Mouse (Mus musculus) macrophage (primary cell): ENCODE data around the gene Phf20. TPM values are rescaled to one million over a fixed set of nuclear protein-coding genes. Genes with fewer than 3 reads are reported as not detected.
"Not testable (repeated sequence)": the region's sequence is repeated elsewhere in the genome, so short reads cannot be mapped to it uniquely, and the experiment has no call there.

Experiments
- H3K27ac ChIP-seq: fragments of 350-480 bp; formaldehyde crosslinking; 2 replicates; pipeline ENCODE4 v1.9.0; 2021
- H3K36me3 ChIP-seq: fragments of 350-480 bp; formaldehyde crosslinking; 2 replicates; pipeline ENCODE4 v1.9.0; 2021; ENCODE audit errors: inconsistent target
- H3K4me3 ChIP-seq: fragments of 350-480 bp; formaldehyde crosslinking; 2 replicates; pipeline ENCODE4 v1.9.0; 2021; ENCODE audit errors: inconsistent target
- H3K79me2 ChIP-seq: fragments of 350-480 bp; formaldehyde crosslinking; 2 replicates; pipeline ENCODE4 v1.9.0; 2021; ENCODE audit errors: inconsistent target
- WGBS: methylation state at CpG from one replicate; pipeline ENCODE4 v1.1.7; 2026; ENCODE audit warnings: inconsistent platforms; ENCODE audit not compliant: missing documents; 5-methylcytosine and 5-hydroxymethylcytosine counted together
- polyA plus RNA-seq: library from polyadenylated mRNA; stranded (reverse); fragments of 250-400 nt; gene quantifications from 3 replicates; pipeline ENCODE4 v1.2.4, GENCODE M21; 2018; ENCODE audit warnings: inconsistent platforms

Gene Phf20
- polyA plus RNA-seq, 1 experiment from 2014 or later: 83.9 TPM

GRCm38 (mm10) chr2:156229171-156229570 lies 32.9 kb downstream of the Phf20 start:
- WGBS: 69% methylated on average over 1 of the region's 1 CpGs
- no peak overlapping the region for H3K27ac ChIP-seq
- peaks cover 89% of the 10 kb centered on the region; the same call in 1 of the 2 replicates for H3K79me2 ChIP-seq
- peaks cover 73% of the 10 kb centered on the region for H3K36me3 ChIP-seq
- no peak overlapping the region for H3K4me3 ChIP-seq

DNA sequence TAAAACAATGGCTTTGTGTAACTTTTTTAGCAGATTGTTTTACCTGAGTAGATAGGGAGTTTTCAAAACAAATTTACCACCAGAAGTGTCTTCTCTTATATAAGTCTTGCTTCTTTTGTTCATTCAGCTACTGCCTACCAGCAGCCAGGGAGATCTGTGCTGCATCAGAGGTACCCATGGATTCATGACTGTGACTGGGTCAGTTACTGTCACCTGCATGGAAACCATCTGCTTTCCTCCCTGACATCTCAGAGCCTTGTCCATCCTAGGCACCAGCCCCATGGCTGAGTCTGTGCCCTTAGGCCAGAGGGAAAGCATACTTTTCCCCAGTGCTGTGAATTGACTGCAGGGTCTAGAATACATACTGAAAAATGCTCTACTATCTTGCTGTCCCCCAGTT lies 35.1 kb downstream of the Phf20 start:
- Histone ChIP-seq H3K36me3 (peaks cover 66% of the 10 kb centered on the region; the same call in 1 of the 2 replicates), H3K27ac (no peak overlapping the region), H3K4me3 (no peak overlapping the region)

GRCm38 (mm10) chr2:156233275-156233948 lies 37.1 kb downstream of the Phf20 start:
- Histone ChIP-seq H3K36me3 (peaks cover 61% of the 10 kb centered on the region), H3K4me3 (no peak overlapping the region)

More for the DNA sequence above, 35.1 kb downstream of the Phf20 start:
- peaks cover 88% of the 10 kb centered on the region; the same call in 1 of the 2 replicates for H3K79me2 ChIP-seq

GRCm38 (mm10) chr2:156234016-156234415 lies 37.8 kb downstream of the Phf20 start:
- H3K79me2 ChIP-seq: peaks cover 83% of the 10 kb centered on the region; the same call in 1 of the 2 replicates
- 95% methylated on average over 2 of the region's 2 CpGs for WGBS
- not testable (repeated sequence) for H3K4me3 ChIP-seq
- peak overlapping the region; percentile 53 for H3K27ac ChIP-seq
- H3K36me3 ChIP-seq: peaks cover 58% of the 10 kb centered on the region

More at GRCm38 (mm10) chr2:156233275-156233948, 37.1 kb downstream of the Phf20 start:
- H3K79me2 ChIP-seq: peaks cover 87% of the 10 kb centered on the region; the same call in 1 of the 2 replicates
- WGBS: 89% methylated on average over 3 of the region's 3 CpGs
- H3K27ac ChIP-seq: peak overlapping the region; percentile 53

DNA sequence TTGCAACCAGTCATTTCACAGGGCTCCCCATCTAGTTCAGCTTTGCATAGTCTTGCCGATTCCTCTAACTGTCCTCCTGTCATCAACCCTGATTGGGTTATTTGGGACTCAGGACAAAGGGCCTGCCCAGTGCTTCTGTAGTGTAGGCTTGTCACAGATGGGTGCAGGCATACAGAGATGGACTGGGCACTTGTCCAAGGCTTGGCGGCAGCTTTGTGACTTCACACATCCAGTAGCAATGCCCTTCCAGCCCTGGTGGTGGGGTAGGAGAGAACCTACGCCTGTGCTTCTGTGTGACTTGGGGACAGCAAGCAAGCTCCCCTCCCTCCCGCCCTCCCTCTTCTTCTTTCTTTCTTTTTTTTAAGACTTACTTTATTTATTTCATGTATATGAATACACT lies 39.6 kb downstream of the Phf20 start:
- WGBS: 100% methylated on average over 3 of the region's 4 CpGs
- Histone ChIP-seq H3K36me3 (peaks cover 55% of the 10 kb centered on the region), H3K27ac (no peak overlapping the region), H3K4me3 (no peak overlapping the region), H3K79me2 (peaks cover 82% of the 10 kb centered on the region; the same call in 1 of the 2 replicates)

- Histone ChIP-seq H3K27ac (no peak overlapping the region), H3K4me3 (no peak overlapping the region), H3K79me2 (peaks cover 84% of the 10 kb centered on the region; the same call in 1 of the 2 replicates), H3K36me3 (peaks cover 48% of the 10 kb centered on the region)
- WGBS: 92% methylated on average over 2 of the region's 2 CpGs
Measured at GRCm38 (mm10) chr2:156241662-156242061, 45.4 kb downstream of the Phf20 start.

- no peak overlapping the region for H3K4me3 ChIP-seq
- peaks cover 83% of the 10 kb centered on the region; the same call in 1 of the 2 replicates for H3K79me2 ChIP-seq
- peaks cover 47% of the 10 kb centered on the region for H3K36me3 ChIP-seq
- H3K27ac ChIP-seq: no peak overlapping the region
- 95% methylated on average over 7 of the region's 8 CpGs for WGBS
Measured at GRCm38 (mm10) chr2:156243011-156243410, 46.7 kb downstream of the Phf20 start.

DNA sequence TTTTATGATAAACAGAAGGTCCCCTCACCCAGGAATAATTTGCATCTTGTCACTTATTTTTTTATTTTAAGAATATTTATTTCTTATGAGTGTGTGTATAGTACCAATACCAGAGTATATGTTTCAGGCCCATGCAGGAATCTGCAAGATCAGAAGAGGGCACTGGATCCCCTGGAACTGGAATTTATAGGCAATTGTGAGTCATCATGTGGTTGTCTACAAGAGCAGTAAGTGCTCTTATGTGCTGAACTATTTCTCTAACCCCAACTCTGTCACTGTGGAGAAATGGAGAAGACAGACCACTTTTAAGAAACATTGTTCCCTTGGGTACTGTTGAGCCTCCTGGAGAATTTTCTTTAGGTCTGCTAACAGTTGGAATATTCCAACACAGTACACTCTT lies 51.3 kb downstream of the Phf20 start:
- Histone ChIP-seq H3K36me3 (peaks cover 53% of the 10 kb centered on the region), H3K4me3 (no peak overlapping the region), H3K79me2 (peaks cover 81% of the 10 kb centered on the region; the same call in 1 of the 2 replicates), H3K27ac (peak overlapping the region; percentile 58)

GRCm38 (mm10) chr2:156250761-156251160 lies 54.5 kb downstream of the Phf20 start:
- Histone ChIP-seq H3K4me3 (no peak overlapping the region), H3K27ac (no peak overlapping the region), H3K36me3 (peaks cover 46% of the 10 kb centered on the region), H3K79me2 (peaks cover 74% of the 10 kb centered on the region; the same call in 1 of the 2 replicates)

DNA sequence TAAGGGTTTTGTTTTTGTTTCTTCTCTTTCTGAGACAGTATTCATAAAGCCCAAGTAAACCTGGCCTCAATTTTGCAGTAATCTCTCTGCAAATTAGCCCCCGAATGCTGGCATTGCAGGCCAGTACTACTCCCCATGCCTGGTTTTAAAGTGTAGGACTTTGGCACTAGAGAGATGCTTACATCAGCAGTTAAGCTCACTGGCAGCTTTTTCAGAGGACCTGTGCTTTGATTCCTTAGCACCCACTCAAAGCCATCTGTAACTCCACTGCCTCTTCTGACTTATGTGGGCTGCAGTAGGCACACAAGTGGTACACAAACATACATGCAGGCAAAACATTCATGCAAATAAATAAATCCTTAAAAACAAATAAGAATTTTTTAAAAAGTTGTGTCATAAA lies 55.0 kb downstream of the Phf20 start:
- H3K79me2 ChIP-seq: peaks cover 74% of the 10 kb centered on the region; the same call in 1 of the 2 replicates
- peaks cover 44% of the 10 kb centered on the region for H3K36me3 ChIP-seq
- H3K4me3 ChIP-seq: no peak overlapping the region
- no peak overlapping the region for H3K27ac ChIP-seq
- WGBS: 100% methylated on average over 1 of the region's 1 CpGs

- WGBS: 0% methylated on average over 2 of the region's 2 CpGs
- peaks cover 51% of the 10 kb centered on the region; the same call in 1 of the 2 replicates for H3K79me2 ChIP-seq
- H3K4me3 ChIP-seq: no peak overlapping the region
- H3K36me3 ChIP-seq: peaks cover 17% of the 10 kb centered on the region; the same call in 1 of the 2 replicates
- peak overlapping the region; percentile 93 for H3K27ac ChIP-seq
Measured at GRCm38 (mm10) chr2:156257051-156257450, 60.8 kb downstream of the Phf20 start.

- no peak overlapping the region; the same call in 1 of the 2 replicates for H3K4me3 ChIP-seq
- H3K36me3 ChIP-seq: peaks cover 19% of the 10 kb centered on the region; the same call in 1 of the 2 replicates
- H3K79me2 ChIP-seq: peaks cover 61% of the 10 kb centered on the region; the same call in 1 of the 2 replicates
- WGBS: 19% methylated on average over 11 of the region's 11 CpGs
- H3K27ac ChIP-seq: peak overlapping the region; percentile 93
Measured at GRCm38 (mm10) chr2:156257922-156258761, 61.9 kb downstream of the Phf20 start.

- H3K79me2 ChIP-seq: peaks cover 36% of the 10 kb centered on the region; the same call in 1 of the 2 replicates
- no peak overlapping the region for H3K27ac ChIP-seq
- WGBS: 92% methylated on average over 2 of the region's 2 CpGs
Measured at GRCm38 (mm10) chr2:156260968-156261367, 64.7 kb downstream of the Phf20 start.

GRCm38 (mm10) chr2:156263204-156263893 lies 67.1 kb downstream of the Phf20 start:
- H3K36me3 ChIP-seq: peaks cover 41% of the 10 kb centered on the region
- peaks cover 30% of the 10 kb centered on the region; the same call in 1 of the 2 replicates for H3K79me2 ChIP-seq
- H3K27ac ChIP-seq: no peak overlapping the region
- H3K4me3 ChIP-seq: no peak overlapping the region
- 64% methylated on average over 4 of the region's 4 CpGs for WGBS

More at GRCm38 (mm10) chr2:156260968-156261367, 64.7 kb downstream of the Phf20 start:
- H3K4me3 ChIP-seq: no peak overlapping the region
- peaks cover 29% of the 10 kb centered on the region; the same call in 1 of the 2 replicates for H3K36me3 ChIP-seq
